ENCODE assay signal across 9 mouse cellular contexts in the genomic region with DNA sequence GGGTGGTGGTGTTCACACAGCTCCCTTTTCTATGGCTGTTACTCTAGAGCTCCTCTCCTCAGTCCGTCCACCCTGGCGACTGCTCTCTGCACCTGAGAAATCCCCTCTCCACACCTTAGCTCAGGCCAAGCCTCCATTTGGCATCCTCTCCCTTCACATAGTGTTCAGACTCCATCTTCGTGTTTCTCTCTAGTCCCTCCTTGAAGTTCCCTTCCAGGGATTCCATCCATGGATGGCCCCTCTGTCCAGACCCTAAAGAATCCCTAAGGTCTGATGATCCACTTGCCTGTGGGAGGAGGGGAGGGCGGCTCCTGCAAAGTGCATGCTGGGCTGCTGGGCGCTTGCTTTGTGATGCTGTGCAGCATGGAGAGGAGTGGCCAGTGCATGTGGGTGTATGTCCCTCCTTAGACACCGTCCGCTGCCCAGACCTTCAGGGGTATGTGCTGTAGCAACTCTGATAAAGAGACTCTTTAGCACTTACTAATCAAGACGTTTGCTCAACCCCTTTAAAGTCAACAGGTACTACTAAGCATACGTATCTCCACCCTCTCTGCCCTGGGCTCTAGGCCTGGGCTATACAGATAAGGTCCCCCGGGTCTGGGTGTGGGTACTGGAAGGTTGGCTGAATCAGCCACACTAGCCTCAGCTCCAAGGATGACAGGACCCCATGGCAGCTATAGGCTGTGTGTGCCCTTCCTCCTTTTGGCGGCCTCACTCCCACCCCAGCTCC. TPM values are rescaled to one million over a fixed set of nuclear protein-coding genes. Genes with fewer than 3 reads are reported as not detected.
A peak's percentile ranks its signal among the peaks of the same experiment; 100 is the strongest.
DNase-seq lines count a peak whose midpoint lies in the region; ATAC-seq lines count a peak whose summit lies in the region.
"Had no signal": no experiment of that assay in that cellular context is flagged by ENCODE, and none has a peak within 500 bp of the region (broad histone marks: within the 10 kb centered on the region; RNA-seq: fewer than 3 reads in every experiment).

No protein-coding gene starts in this region.

- H3K27ac ChIP-seq in lung, embryonic 16.5 days (ENCODE audit: low read length): 0 out of 2 replicates have a peak overlapping the region, but pooled peaks have one; percentile 8
- H3K27ac ChIP-seq in liver, embryonic 12.5 days: peak overlapping the region; percentile 100
- H3K27ac ChIP-seq in stomach, embryonic 16.5 days (ENCODE audit: low read length): peak overlapping the region; percentile 86

- H3K4me1 ChIP-seq in lung, embryonic 16.5 days (replicated peaks; ENCODE audit: control insufficient read depth, insufficient read depth, low read length): peaks cover 13% of the 10 kb centered on the region
- H3K4me1 ChIP-seq in liver, embryonic 12.5 days: peaks cover 90% of the 10 kb centered on the region
- peaks cover 31% of the 10 kb centered on the region for H3K4me1 ChIP-seq in stomach, embryonic 16.5 days (ENCODE audit: control insufficient read depth, insufficient read depth, low read length)

- H3K36me3 ChIP-seq in lung, embryonic 16.5 days (ENCODE audit: control insufficient read depth, insufficient read depth, low read length): peaks cover 6% of the 10 kb centered on the region; the same call in 1 of the 2 replicates
- peaks cover 56% of the 10 kb centered on the region for H3K36me3 ChIP-seq in liver, embryonic 12.5 days
- peaks cover 7% of the 10 kb centered on the region; the same call in 1 of the 2 replicates for H3K36me3 ChIP-seq in stomach, embryonic 16.5 days (ENCODE audit: control insufficient read depth, insufficient read depth, low read length)

- ATAC-seq in lung, embryonic 16.5 days (ENCODE audit: low read depth): peak; percentile 39; the same call in 1 of the 2 replicates
- ATAC-seq in liver, embryonic 12.5 days: peak; percentile 97
- peak; percentile 88 for ATAC-seq in stomach, embryonic 16.5 days (ENCODE audit: insufficient read depth, low FRiP score)
- ATAC-seq in inflammation-experienced regulatory T-cells, adult 6 months: no peak

- 71% methylated on average over 11 of the region's 11 CpGs for WGBS in lung, embryonic 16.5 days
- 25% methylated on average over 11 of the region's 11 CpGs for WGBS in liver, embryonic 12.5 days (ENCODE audit: insufficient replicate concordance)
- 75% methylated on average over 11 of the region's 11 CpGs for WGBS in stomach, embryonic 16.5 days

- H3K27me3 ChIP-seq in lung, embryonic 16.5 days (ENCODE audit: control insufficient read depth, insufficient read depth, low read depth, low read length): no peaks in the 10 kb centered on the region
- H3K27me3 ChIP-seq in liver, embryonic 12.5 days (replicated peaks): no peaks in the 10 kb centered on the region
- no peaks in the 10 kb centered on the region for H3K27me3 ChIP-seq in stomach, embryonic 16.5 days (ENCODE audit: control insufficient read depth, insufficient read depth, low read length)

- no peak overlapping the region for H3K4me2 ChIP-seq in lung, embryonic 16.5 days (ENCODE audit: low read depth, low read length)
- peak overlapping the region; percentile 84 for H3K4me2 ChIP-seq in liver, embryonic 12.5 days
- H3K4me2 ChIP-seq in stomach, embryonic 16.5 days (ENCODE audit: low read depth, low read length): 0 out of 2 replicates have a peak overlapping the region, but pooled peaks have one; percentile 18

- H3K4me3 ChIP-seq in lung, embryonic 16.5 days (ENCODE audit: low read length): no peak overlapping the region
- H3K4me3 ChIP-seq in liver, embryonic 12.5 days: peak overlapping the region; percentile 67
- H3K4me3 ChIP-seq in stomach, embryonic 16.5 days (replicated peaks; ENCODE audit: low read length): no peak overlapping the region

- peak; percentile 92 for DNase-seq in heart, adult 11 months
- no peak for DNase-seq in heart, postnatal 36 days
- no peak for DNase-seq in lung, postnatal 10 days
- no peak for DNase-seq in adrenal gland, postnatal 36 days
- DNase-seq: kidney, adult 8-10 months had no signal

- H3K9ac ChIP-seq in lung, embryonic 16.5 days (ENCODE audit: low read length): no peak overlapping the region
- peak overlapping the region; percentile 90 for H3K9ac ChIP-seq in liver, embryonic 12.5 days
- H3K9ac ChIP-seq in stomach, embryonic 16.5 days (ENCODE audit: low read length): no peak overlapping the region

- intact Hi-C loops in heart, postnatal 36 days (cut with DNase I): no loop called here

- H3K9me3 ChIP-seq in lung, embryonic 16.5 days (ENCODE audit: control insufficient read depth, low read length): no peaks in the 10 kb centered on the region
- no peaks in the 10 kb centered on the region for H3K9me3 ChIP-seq in liver, embryonic 12.5 days (replicated peaks)
- no peaks in the 10 kb centered on the region for H3K9me3 ChIP-seq in stomach, embryonic 16.5 days (replicated peaks; ENCODE audit: control insufficient read depth, low read length)

RNA-seq across cellular contexts. Expression of a gene that starts 5.8 kb away (rescaled TPM):
- 100 to 1,000 TPM in 1 of 2 experiments, 10 to 100 TPM in 1; 72.3 to 103 TPM for total RNA-seq in heart, postnatal 36 days (2021)
- polyA plus RNA-seq in lung, embryonic 16.5 days (2015; fragmentation: Nextera tagmentation; extraction: Ambion mirVana): 0.09 TPM in 1 of 2 replicates, not detected in the other
- 0.10 TPM in 1 of 2 replicates, not detected in the other for polyA plus RNA-seq in liver, embryonic 12.5 days (2016; fragmentation: Nextera tagmentation; extraction: Ambion mirVana)
- 0.10 and 0.11 TPM in 2 replicates for polyA plus RNA-seq in stomach, embryonic 16.5 days (2015; fragmentation: Nextera tagmentation; extraction: Ambion mirVana)
- 10 to 100 TPM; 14.6 to 29.8 TPM for total RNA-seq in adrenal gland, postnatal 36 days (2021)
- under 1 TPM in 1 of 3 experiments, not detected in 2; 0.55 TPM for polyA plus RNA-seq in inflammation-experienced regulatory T-cells, adult 6 months (2017; shearing (Covaris generic))

RNA-seq across cellular contexts. Expression of a gene that starts 26.2 kb away (rescaled TPM):
- total RNA-seq in heart, postnatal 36 days (2021): 100 to 1,000 TPM; 331 to 414 TPM
- polyA plus RNA-seq in lung, embryonic 16.5 days (2015; fragmentation: Nextera tagmentation; extraction: Ambion mirVana): 306 and 325 TPM in 2 replicates
- 814 and 842 TPM in 2 replicates for polyA plus RNA-seq in liver, embryonic 12.5 days (2016; fragmentation: Nextera tagmentation; extraction: Ambion mirVana)
- 351 and 400 TPM in 2 replicates for polyA plus RNA-seq in stomach, embryonic 16.5 days (2015; fragmentation: Nextera tagmentation; extraction: Ambion mirVana)
- 100 to 1,000 TPM; 187 to 302 TPM for total RNA-seq in adrenal gland, postnatal 36 days (2021)
- 1,000 to 10,000 TPM; 1,111 to 1,581 (median 1,117) TPM for polyA plus RNA-seq in inflammation-experienced regulatory T-cells, adult 6 months (2017; shearing (Covaris generic))

RNA-seq across cellular contexts. Expression of a gene that starts 47.8 kb away (rescaled TPM):
- total RNA-seq in heart, postnatal 36 days (2021): not detected
- 8.5 and 12.9 TPM in 2 replicates for polyA plus RNA-seq in lung, embryonic 16.5 days (2015; fragmentation: Nextera tagmentation; extraction: Ambion mirVana)
- 2.5 TPM in 2 replicates for polyA plus RNA-seq in liver, embryonic 12.5 days (2016; fragmentation: Nextera tagmentation; extraction: Ambion mirVana)
- 0.99 and 1.0 TPM in 2 replicates for polyA plus RNA-seq in stomach, embryonic 16.5 days (2015; fragmentation: Nextera tagmentation; extraction: Ambion mirVana)
- under 1 TPM in 1 of 2 experiments, not detected in 1; 0.33 TPM for total RNA-seq in adrenal gland, postnatal 36 days (2021)
- polyA plus RNA-seq in inflammation-experienced regulatory T-cells, adult 6 months (2017; shearing (Covaris generic)): 10 to 100 TPM; 15.7 to 23.7 (median 18.8) TPM

Comparison
In these comparisons a context has a peak if more than half of its experiments do, and no peak if none do; other contexts are left out.
1. H3K27ac ChIP-seq: peak in every context shown above with its lines; median percentile 100 in liver, embryonic 12.5 days; 86 in stomach, embryonic 16.5 days; 8 in lung, embryonic 16.5 days.